Mouse (Mus musculus) E14TG2a.4 (cell line): Measurements from ENCODE around the gene C8a.

Source experiments
- H3K27me3 ChIP-seq: 2 replicates; pipeline ENCODE4 v1.6.1; 2014; ENCODE audit warnings: low read length, control low read depth; ENCODE audit not compliant: insufficient read depth
- H3K36me3 ChIP-seq: 2 replicates; pipeline ENCODE4 v1.6.1; 2014; ENCODE audit warnings: low read length, control low read depth; ENCODE audit not compliant: insufficient read depth
- H3K4me1 ChIP-seq: replicated peaks from 2 replicates; pipeline ENCODE4 v1.6.1; 2014; ENCODE audit warnings: low read depth, low read length, control low read depth
- H3K4me3 ChIP-seq: replicated peaks from 2 replicates; pipeline ENCODE4 v1.5.1; 2014; ENCODE audit warnings: mild to moderate bottlenecking, low read length
- H3K9me3 ChIP-seq: 2 replicates; pipeline ENCODE4 v1.6.1; 2014; ENCODE audit warnings: low read length, control low read depth
- CTCF ChIP-seq: conservative IDR thresholded peaks from 2 replicates; pipeline ENCODE4 v1.5.1; 2014; ENCODE audit warnings: low read length
- NANOG ChIP-seq: IDR thresholded peaks from 2 replicates; pipeline ENCODE4 v1.6.1; 2014; ENCODE audit warnings: borderline replicate concordance, low read length, mixed read lengths
- POU5F1 ChIP-seq: IDR thresholded peaks from 2 replicates; pipeline ENCODE4 v1.6.1; 2014; ENCODE audit warnings: low read length, borderline replicate concordance

Gene C8a

DNA sequence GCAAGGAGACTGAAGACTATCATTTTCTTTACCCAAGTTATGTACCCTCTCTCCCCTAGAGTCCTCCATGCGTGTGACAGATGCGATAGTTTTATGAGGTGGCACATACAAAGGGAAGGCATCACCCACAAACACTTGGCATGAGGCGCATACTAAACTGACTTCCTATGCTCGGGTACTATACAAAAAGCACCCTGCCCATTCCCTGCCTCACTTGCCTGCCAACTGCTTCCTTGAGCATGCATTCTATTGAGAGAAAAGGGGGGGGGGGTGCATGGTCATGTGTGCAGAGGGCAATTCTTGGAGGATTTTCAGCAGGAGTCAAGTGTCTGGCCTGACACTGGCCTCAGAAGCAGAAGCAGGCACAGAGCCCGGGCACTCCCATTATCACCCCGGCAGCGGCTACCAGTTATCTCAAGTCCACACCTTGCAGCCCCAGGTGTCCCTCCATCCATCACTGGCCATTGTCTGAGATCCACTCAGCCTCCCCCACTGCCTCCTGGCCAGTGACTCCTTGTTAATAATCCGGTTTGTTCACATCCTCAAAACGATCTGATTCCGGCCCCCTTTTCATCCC is 65.4 kb downstream of the C8a start:
- H3K36me3 ChIP-seq: no peaks in the 10 kb centered on the region
- no peak for TF ChIP-seq CTCF
- no peak for TF ChIP-seq POU5F1
- TF ChIP-seq NANOG: no peak
- H3K4me1 ChIP-seq: peaks cover 52% of the 10 kb centered on the region
- no peaks in the 10 kb centered on the region for H3K27me3 ChIP-seq
- H3K4me3 ChIP-seq: no peak overlapping the region
- no peaks in the 10 kb centered on the region for H3K9me3 ChIP-seq

DNA sequence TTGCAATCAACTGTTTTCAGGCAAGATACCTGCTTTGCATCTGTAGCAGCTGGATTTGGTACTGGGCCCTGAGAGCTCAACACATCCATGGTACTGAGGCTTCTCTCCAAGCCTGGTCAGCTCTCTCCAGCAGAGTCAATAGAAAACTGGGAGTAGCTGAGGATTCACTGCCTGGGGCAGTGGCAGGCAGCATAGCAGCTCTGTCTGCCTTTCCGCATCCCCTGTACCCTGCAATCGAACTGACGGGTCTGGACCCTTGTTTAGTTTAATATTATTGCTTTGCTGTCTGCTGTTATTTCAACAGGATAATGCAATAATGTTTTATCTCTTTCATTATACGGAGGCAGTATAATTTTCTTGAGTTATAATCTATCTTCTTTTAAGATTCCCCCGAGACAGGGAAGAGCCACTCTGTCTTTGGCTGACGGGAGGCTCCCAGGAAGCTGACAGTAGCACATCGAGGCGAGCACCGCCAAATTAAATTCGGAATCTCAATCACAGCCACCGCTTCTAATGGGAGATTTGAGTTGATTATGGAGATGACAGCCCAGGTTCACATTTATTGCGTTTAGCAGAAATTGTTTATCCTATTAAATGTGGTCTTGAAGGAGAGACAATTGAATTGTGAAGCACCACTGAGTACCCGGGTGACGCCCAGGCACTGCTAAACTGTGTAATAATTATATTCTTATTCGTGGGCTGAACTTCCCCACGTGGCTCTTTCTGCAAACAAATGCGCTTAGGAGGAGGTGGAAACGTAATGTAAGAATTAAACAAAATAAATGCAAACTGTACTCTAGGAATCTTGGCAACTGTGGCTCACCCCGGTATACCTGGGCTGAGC is 70.6 kb downstream of the C8a start:
- TF ChIP-seq CTCF: no peak
- TF ChIP-seq NANOG: no peak
- TF ChIP-seq POU5F1: no peak
- H3K4me3 ChIP-seq: no peak overlapping the region
- no peaks in the 10 kb centered on the region for H3K27me3 ChIP-seq
- peaks cover 33% of the 10 kb centered on the region for H3K4me1 ChIP-seq
- H3K36me3 ChIP-seq: no peaks in the 10 kb centered on the region
- H3K9me3 ChIP-seq: no peaks in the 10 kb centered on the region

DNA sequence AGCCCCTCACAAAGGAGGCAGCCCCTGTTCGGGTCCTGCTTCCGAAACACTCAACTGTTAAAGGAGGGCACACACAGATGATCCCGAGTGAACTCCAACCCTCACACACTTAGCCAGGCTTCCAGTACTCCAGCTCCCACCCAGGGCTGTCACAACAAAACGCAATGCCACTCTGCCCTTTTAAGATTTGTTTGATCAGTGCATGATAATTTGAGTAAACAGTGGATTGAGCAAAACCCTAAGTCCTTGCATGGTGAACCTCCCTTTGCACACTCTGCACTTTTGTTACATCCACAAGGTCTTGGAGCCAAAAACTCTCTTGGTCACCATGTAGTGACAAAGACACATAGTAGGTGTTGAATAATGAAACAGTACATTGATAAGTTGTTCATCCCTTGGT is 72.1 kb downstream of the C8a start:
- Histone ChIP-seq H3K27me3 (peaks cover 5% of the 10 kb centered on the region; the same call in 1 of the 2 replicates), H3K4me3 (no peak overlapping the region), H3K4me1 (peaks cover 45% of the 10 kb centered on the region), H3K36me3 (no peaks in the 10 kb centered on the region), H3K9me3 (no peaks in the 10 kb centered on the region)
- TF ChIP-seq CTCF (no peak), NANOG (no peak), POU5F1 (no peak)

DNA sequence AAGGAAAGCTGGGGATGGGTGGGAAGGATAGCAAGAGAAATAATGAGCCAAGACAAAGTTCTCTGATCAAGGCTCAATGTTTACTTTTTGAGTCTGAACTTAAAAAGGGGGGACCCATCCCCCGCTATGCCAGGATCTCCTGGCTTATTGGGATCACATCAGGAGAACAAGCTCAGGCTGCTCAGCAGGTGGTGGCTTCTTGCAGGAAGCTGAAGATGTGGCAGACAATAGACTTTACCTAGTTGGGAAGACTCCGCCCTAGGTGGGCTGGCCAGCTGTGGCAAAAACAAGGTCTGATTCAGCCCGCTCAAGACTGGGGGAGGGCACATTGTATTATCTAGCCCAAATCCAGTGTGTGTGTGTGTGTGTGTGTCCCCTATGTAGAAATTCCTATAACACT is 74.6 kb downstream of the C8a start:
- no peaks in the 10 kb centered on the region for H3K9me3 ChIP-seq
- H3K4me3 ChIP-seq: no peak overlapping the region; the same call in 1 of the 2 replicates
- peaks cover 57% of the 10 kb centered on the region for H3K4me1 ChIP-seq
- no peak for TF ChIP-seq POU5F1
- TF ChIP-seq CTCF: no peak
- no peak for TF ChIP-seq NANOG
- H3K27me3 ChIP-seq: peaks cover 5% of the 10 kb centered on the region; the same call in 1 of the 2 replicates
- no peaks in the 10 kb centered on the region for H3K36me3 ChIP-seq

DNA sequence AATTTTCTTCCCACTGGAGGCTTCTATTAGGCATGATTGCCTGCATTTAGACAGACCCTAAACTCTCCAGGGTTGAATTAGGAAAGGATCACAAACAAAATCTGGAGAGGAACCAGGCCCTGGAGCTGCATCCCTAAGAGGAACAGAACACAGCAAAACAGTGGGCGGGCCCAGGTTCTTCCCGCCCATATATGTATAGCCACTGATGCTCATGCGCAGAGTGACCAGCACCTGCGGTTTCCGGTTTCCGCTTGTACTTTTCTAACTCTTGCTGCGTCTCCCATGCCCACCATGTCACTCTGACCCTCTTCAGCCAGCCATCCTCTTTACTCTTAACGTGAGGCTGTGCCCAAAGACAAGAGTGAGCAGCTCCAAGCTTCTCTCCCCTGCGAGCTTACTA is 77.2 kb downstream of the C8a start:
- H3K36me3 ChIP-seq: no peaks in the 10 kb centered on the region
- no peaks in the 10 kb centered on the region for H3K9me3 ChIP-seq
- H3K27me3 ChIP-seq: peaks cover 5% of the 10 kb centered on the region; the same call in 1 of the 2 replicates
- H3K4me3 ChIP-seq: peak overlapping the region; percentile 51
- peaks cover 45% of the 10 kb centered on the region for H3K4me1 ChIP-seq
- TF ChIP-seq CTCF: no peak
- no peak for TF ChIP-seq NANOG
- TF ChIP-seq POU5F1: no peak

DNA sequence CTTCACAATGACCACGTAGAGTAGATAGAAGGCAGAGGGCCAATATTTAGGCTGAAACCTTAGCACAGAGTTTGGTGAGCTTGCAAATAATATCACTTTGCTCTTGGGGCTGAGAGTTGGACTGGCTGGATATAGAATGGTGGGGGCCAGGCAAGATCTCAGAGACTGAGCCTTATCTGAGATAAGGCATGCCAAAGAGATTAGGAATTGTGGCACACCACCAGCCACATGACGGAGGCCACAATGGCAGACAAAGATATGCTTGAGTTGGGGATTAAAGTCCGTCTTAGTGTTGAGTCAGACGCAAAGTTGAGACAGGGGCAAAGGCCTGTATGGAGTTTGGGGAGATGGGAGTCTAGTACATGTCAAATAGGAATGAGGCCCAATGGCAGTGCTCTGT is 84.1 kb downstream of the C8a start:
- Histone ChIP-seq H3K9me3 (no peaks in the 10 kb centered on the region), H3K4me1 (no peaks in the 10 kb centered on the region), H3K27me3 (no peaks in the 10 kb centered on the region), H3K36me3 (no peaks in the 10 kb centered on the region), H3K4me3 (no peak overlapping the region)
- no peak for TF ChIP-seq CTCF
- no peak for TF ChIP-seq NANOG

DNA sequence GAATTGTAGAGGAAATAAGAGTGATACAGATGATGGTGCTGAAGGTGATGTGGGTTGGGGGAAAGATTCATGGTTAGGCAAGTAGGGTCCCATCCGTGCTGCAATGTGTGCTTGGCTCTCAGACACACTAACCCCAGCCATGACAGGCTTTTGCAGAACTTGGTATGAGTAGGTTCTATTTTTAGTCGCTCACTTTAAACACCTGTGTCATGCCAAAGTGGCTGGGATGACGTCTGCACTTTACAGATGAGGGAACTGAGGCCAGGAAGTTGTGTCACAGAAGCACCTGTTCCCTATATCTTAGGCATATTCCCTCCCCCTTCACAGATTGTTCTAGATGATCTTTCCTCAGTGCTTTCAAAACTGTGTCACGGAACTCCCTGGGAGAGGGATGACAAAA is 93.9 kb downstream of the C8a start:
- H3K4me3 ChIP-seq: no peak overlapping the region
- H3K4me1 ChIP-seq: no peaks in the 10 kb centered on the region
- no peaks in the 10 kb centered on the region for H3K36me3 ChIP-seq
- TF ChIP-seq POU5F1 (no peak), CTCF (no peak), NANOG (no peak)
- no peaks in the 10 kb centered on the region for H3K9me3 ChIP-seq
- no peaks in the 10 kb centered on the region for H3K27me3 ChIP-seq

DNA sequence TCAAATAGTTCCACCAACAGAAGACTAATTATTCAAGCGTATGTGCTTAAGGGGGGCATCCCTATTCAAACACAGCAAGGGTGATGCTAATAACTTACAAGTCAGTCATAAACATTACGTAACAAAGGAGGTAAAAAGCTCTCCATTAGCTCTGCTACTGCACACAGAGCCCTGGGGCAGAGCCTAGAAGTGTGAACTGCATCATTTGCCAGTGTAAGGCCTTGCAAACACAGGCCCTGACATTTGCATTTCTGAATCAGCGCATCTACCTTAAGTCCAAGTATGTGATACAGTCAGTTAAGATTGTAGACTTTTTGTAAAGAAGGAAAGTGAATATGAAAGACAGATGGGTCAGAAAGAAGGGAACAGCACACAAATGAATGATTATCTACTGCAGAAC is 94.8 kb downstream of the C8a start:
- TF ChIP-seq CTCF (no peak), NANOG (no peak), POU5F1 (no peak)
- H3K27me3 ChIP-seq: no peaks in the 10 kb centered on the region

More for the DNA sequence above, 94.8 kb downstream of the C8a start:
- no peaks in the 10 kb centered on the region for H3K4me1 ChIP-seq
- H3K9me3 ChIP-seq: no peaks in the 10 kb centered on the region
- no peaks in the 10 kb centered on the region for H3K36me3 ChIP-seq
- no peak overlapping the region for H3K4me3 ChIP-seq
